15 mouse cellular contexts compared by ENCODE assay signal in the genomic region with DNA sequence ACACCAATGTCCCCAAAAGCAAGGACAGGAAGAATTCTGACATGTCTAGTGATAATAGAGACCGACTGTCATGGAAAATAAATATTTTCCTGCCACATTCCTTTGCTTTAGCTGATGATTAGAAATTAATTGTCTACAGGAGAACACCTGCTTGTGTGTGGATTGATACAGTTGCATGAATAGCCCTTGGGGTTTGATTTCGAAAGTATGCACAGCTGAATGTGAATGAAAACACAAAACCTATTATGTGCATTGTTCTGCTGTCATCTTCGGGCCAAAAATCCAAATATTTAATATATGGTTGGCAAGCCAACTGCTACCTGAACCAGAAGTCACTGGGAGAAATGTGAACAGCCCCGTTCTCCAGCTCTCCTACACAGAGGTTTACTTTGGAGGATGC.
"Had no signal": no experiment of that assay in that cellular context is flagged by ENCODE, and none has a peak within 500 bp of the region (broad histone marks: within the 10 kb centered on the region; RNA-seq: fewer than 3 reads in every experiment).

No protein-coding gene starts in this region.

- H3K4me3 ChIP-seq: neural tube, embryonic 13.5 days; neural tube, embryonic 15.5 days; stomach, embryonic 15.5 days had no signal

- DNase-seq: retina, postnatal 1 day; right cerebral cortex, adult 18-20 months; right cerebral cortex, postnatal 14 days; right cerebral cortex, postnatal 25 days; right cerebral cortex, postnatal 4 days; spleen, adult 18-20 months; thymus, adult 18-20 months; thymus, adult 2 months; thymus, postnatal 14 days; thymus, postnatal 25 days; thymus, postnatal 36 days; thymus, postnatal 4 days had no signal

- H3K4me1 ChIP-seq: neural tube, embryonic 13.5 days; neural tube, embryonic 15.5 days; stomach, embryonic 15.5 days had no signal
